Mouse (Mus musculus) urinary bladder, postnatal 4 days (tissue): Measurements from ENCODE around the gene Mtmr12.
"Not testable (repeated sequence)": the region's sequence is repeated elsewhere in the genome, so short reads cannot be mapped to it uniquely, and the experiment has no call there.

Experiments used
- DNase-seq, 2 experiments: peaks; one replicate each; pipeline ENCODE4 v3.0.0; 2021 to 2022; ENCODE audit warnings: low spot score in 2 of 2

The Mtmr12 gene

GRCm38 (mm10) chr15:12212266-12212665 lies 7.4 kb downstream of the Mtmr12 start:
- DNase-seq, result no peak

- no peak for DNase-seq
Observed at GRCm38 (mm10) chr15:12214531-12215414, 9.9 kb downstream of the Mtmr12 start.

GRCm38 (mm10) chr15:12215415-12215718 lies 10.5 kb downstream of the Mtmr12 start:
- no peak for DNase-seq

- no peak for DNase-seq
Observed at GRCm38 (mm10) chr15:12216119-12216518, 11.3 kb downstream of the Mtmr12 start.

GRCm38 (mm10) chr15:12216798-12217197 lies 12.0 kb downstream of the Mtmr12 start:
- no peak for DNase-seq

GRCm38 (mm10) chr15:12217332-12217731 lies 12.5 kb downstream of the Mtmr12 start:
- not testable (repeated sequence) for DNase-seq

GRCm38 (mm10) chr15:12217849-12218248 lies 13.0 kb downstream of the Mtmr12 start:
- DNase-seq, result no peak

GRCm38 (mm10) chr15:12218583-12219382 lies 14.0 kb downstream of the Mtmr12 start:
- no peak for DNase-seq

GRCm38 (mm10) chr15:12221131-12221530 lies 16.3 kb downstream of the Mtmr12 start:
- DNase-seq, result no peak

GRCm38 (mm10) chr15:12222564-12223302 lies 17.9 kb downstream of the Mtmr12 start:
- no peak for DNase-seq

- no peak for DNase-seq
Observed at GRCm38 (mm10) chr15:12223393-12223792, 18.6 kb downstream of the Mtmr12 start.

- DNase-seq, result no peak
Observed at GRCm38 (mm10) chr15:12224239-12224638, 19.4 kb downstream of the Mtmr12 start.

GRCm38 (mm10) chr15:12225062-12225461 lies 20.2 kb downstream of the Mtmr12 start:
- DNase-seq, result no peak

- no peak for DNase-seq
Observed at GRCm38 (mm10) chr15:12226908-12227307, 22.1 kb downstream of the Mtmr12 start.

GRCm38 (mm10) chr15:12227355-12227754 lies 22.5 kb downstream of the Mtmr12 start:
- no peak for DNase-seq

- DNase-seq, result no peak
Observed at GRCm38 (mm10) chr15:12229603-12230242, 24.9 kb downstream of the Mtmr12 start.

- DNase-seq, result no peak
Observed at GRCm38 (mm10) chr15:12230243-12230935, 25.6 kb downstream of the Mtmr12 start.

- no peak for DNase-seq
Observed at GRCm38 (mm10) chr15:12231462-12231861, 26.6 kb downstream of the Mtmr12 start.

- no peak for DNase-seq
Observed at GRCm38 (mm10) chr15:12232429-12232828, 27.6 kb downstream of the Mtmr12 start.

- no peak for DNase-seq
Observed at GRCm38 (mm10) chr15:12233021-12233420, 28.2 kb downstream of the Mtmr12 start.

GRCm38 (mm10) chr15:12235559-12235958 lies 30.7 kb downstream of the Mtmr12 start:
- no peak for DNase-seq
